In the genomic region with DNA sequence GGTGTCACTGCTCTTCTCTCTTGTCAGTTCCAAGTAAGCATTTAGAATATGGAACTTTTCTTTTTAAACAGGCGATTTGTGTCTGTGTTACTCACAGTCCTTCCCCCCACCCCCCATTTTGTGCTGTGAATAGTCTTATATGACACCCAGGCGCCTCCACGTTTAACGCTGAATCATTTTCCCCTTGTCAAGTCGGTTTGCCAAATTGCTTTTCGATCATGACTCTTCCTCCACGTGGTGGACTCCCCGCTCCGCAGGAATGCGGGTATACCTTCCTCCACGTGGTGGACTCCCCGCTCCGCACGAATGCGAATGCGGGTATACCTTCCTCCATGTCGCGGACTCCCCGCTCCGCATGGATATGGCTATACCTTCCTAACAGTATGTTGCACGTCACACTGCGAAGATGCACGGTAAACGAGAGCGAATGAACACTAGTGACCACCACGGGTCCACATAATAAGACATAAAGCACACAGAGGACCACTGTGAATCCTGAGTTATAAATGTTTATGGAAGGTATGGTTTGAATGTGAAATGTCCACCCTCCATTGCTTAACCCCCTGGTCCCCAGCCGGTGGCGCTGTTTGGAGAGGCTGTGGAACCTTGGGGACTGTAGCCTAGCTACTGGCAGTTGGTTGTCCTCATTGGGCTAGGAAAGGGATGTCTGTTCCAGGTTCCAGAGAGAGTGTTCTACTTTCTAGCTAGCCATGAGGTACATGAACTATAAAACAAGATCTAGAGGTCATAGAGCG, we compare ENCODE assay signal across 8 mouse cellular contexts.
DNase-seq lines count a peak whose midpoint lies in the region; ATAC-seq lines count a peak whose summit lies in the region.

No protein-coding gene starts in this region.

- peak; percentile 20 to 57 for DNase-seq in cerebellum, postnatal 14 days
- DNase-seq in cerebellum, postnatal 36 days = no peak
- peak; percentile 32 for DNase-seq in liver, embryonic 11.5 days (ENCODE audit: low spot score)
- DNase-seq in liver = no peak
- no peak for DNase-seq in adipocyte (ENCODE audit: low spot score)
- no peak for DNase-seq in gastrocnemius, postnatal 4 days (ENCODE audit: low spot score in 2 of 2)

- H3K4me1 ChIP-seq in liver, embryonic 11.5 days (replicated peaks; ENCODE audit: control insufficient read depth, insufficient read depth, low read length) = no peaks in the 10 kb centered on the region
- H3K4me1 ChIP-seq in hindbrain, embryonic 16.5 days (ENCODE audit: control insufficient read depth, insufficient read depth, low read depth, low read length) = no peaks in the 10 kb centered on the region
- H3K4me1 ChIP-seq in neural tube, embryonic 14.5 days (ENCODE audit: control insufficient read depth, insufficient read depth, low read length) = no peaks in the 10 kb centered on the region

- H3K4me2 ChIP-seq in liver, embryonic 11.5 days = peak overlapping the region; percentile 32; the same call in 1 of the 2 replicates
- peak overlapping the region; percentile 35 for H3K4me2 ChIP-seq in hindbrain, embryonic 16.5 days (ENCODE audit: low read length)
- peak overlapping the region; percentile 12; the same call in 1 of the 2 replicates for H3K4me2 ChIP-seq in neural tube, embryonic 14.5 days (ENCODE audit: low read depth, low read length)

- 51% methylated on average over 29 of the region's 29 CpGs for WGBS in liver, embryonic 11.5 days
- WGBS in hindbrain, embryonic 16.5 days = 60% methylated on average over 29 of the region's 29 CpGs
- WGBS in neural tube, embryonic 14.5 days = 58% methylated on average over 29 of the region's 29 CpGs

- no peak overlapping the region for H3K4me3 ChIP-seq in liver, embryonic 11.5 days (ENCODE audit: low read depth, low read length)
- H3K4me3 ChIP-seq in hindbrain, embryonic 16.5 days (ENCODE audit: low read length) = peak overlapping the region; percentile 22; the same call in 1 of the 2 replicates
- 0 out of 2 replicates have a peak overlapping the region, but pooled peaks have one; percentile 4 for H3K4me3 ChIP-seq in neural tube, embryonic 14.5 days (ENCODE audit: low read depth, low read length)

- H3K9ac ChIP-seq in liver, embryonic 11.5 days (ENCODE audit: low read depth, low read length) = no peak overlapping the region
- no peak overlapping the region for H3K9ac ChIP-seq in hindbrain, embryonic 16.5 days (ENCODE audit: low read depth, low read length)
- no peak overlapping the region for H3K9ac ChIP-seq in neural tube, embryonic 14.5 days (replicated peaks; ENCODE audit: low read depth, low read length)

- H3K36me3 ChIP-seq in liver, embryonic 11.5 days (ENCODE audit: control insufficient read depth, insufficient read depth, low read length) = no peaks in the 10 kb centered on the region
- no peaks in the 10 kb centered on the region for H3K36me3 ChIP-seq in hindbrain, embryonic 16.5 days (ENCODE audit: control insufficient read depth, insufficient read depth, low read length)
- H3K36me3 ChIP-seq in neural tube, embryonic 14.5 days (ENCODE audit: control insufficient read depth, insufficient read depth, low read length) = no peaks in the 10 kb centered on the region

- 0 out of 2 replicates have a peak, but pooled peaks cover 2% of the 10 kb centered on the region for H3K9me3 ChIP-seq in liver, embryonic 11.5 days (ENCODE audit: control insufficient read depth, low read length)
- no peaks in the 10 kb centered on the region; the same call in 1 of the 2 replicates for H3K9me3 ChIP-seq in hindbrain, embryonic 16.5 days (ENCODE audit: control insufficient read depth, low read length)
- no peaks in the 10 kb centered on the region for H3K9me3 ChIP-seq in neural tube, embryonic 14.5 days (ENCODE audit: control insufficient read depth, low read length)

- no peaks in the 10 kb centered on the region for H3K27me3 ChIP-seq in liver, embryonic 11.5 days (replicated peaks; ENCODE audit: control insufficient read depth, insufficient read depth, low read length)
- no peaks in the 10 kb centered on the region for H3K27me3 ChIP-seq in hindbrain, embryonic 16.5 days (replicated peaks; ENCODE audit: control insufficient read depth, insufficient read depth, low read length)
- H3K27me3 ChIP-seq in neural tube, embryonic 14.5 days (ENCODE audit: control insufficient read depth, insufficient read depth, low read length) = no peaks in the 10 kb centered on the region

- ATAC-seq in liver, embryonic 11.5 days (replicated peaks; ENCODE audit: low FRiP score) = no peak
- no peak for ATAC-seq in hindbrain, embryonic 16.5 days
- no peak for ATAC-seq in neural tube, embryonic 14.5 days (ENCODE audit: low read depth)

- H3K27ac ChIP-seq in liver, embryonic 11.5 days (ENCODE audit: low read depth, low read length) = no peak overlapping the region
- no peak overlapping the region for H3K27ac ChIP-seq in hindbrain, embryonic 16.5 days (ENCODE audit: low read depth, low read length)
- H3K27ac ChIP-seq in neural tube, embryonic 14.5 days (ENCODE audit: low read depth, low read length) = no peak overlapping the region

Comparison
In these comparisons a context has a peak if more than half of its experiments do, and no peak if none do; other contexts are left out.
1. DNase-seq: peak in cerebellum, postnatal 14 days (2 of 2) and liver, embryonic 11.5 days (single experiment); none in cerebellum, postnatal 36 days (0 of 2), liver (single experiment), adipocyte (single experiment) and gastrocnemius, postnatal 4 days (0 of 2).
2. Peak in every context shown above with its lines, with median percentiles within 50 percentile points of each other: H3K4me2 ChIP-seq.